23 mouse cellular contexts compared by ENCODE assay signal in genomic region chr17:44445361-44445760, GRCm38 (mm10).
DNase-seq lines count a peak whose midpoint lies in the region; ATAC-seq and TF ChIP-seq lines count a peak whose summit lies in the region.
"Had no signal": no experiment of that assay in that cellular context is flagged by ENCODE, and none has a peak within 500 bp of the region (broad histone marks: within the 10 kb centered on the region; RNA-seq: fewer than 3 reads in every experiment).

No protein-coding gene starts in this region.

- H3K9me3 ChIP-seq in kidney, postnatal 0 days (replicated peaks; ENCODE audit: low read length) = no peaks in the 10 kb centered on the region
- no peaks in the 10 kb centered on the region for H3K9me3 ChIP-seq in lung, embryonic 14.5 days (ENCODE audit: low read depth, low read length)
- H3K9me3 ChIP-seq: embryonic facial prominence, embryonic 15.5 days; hindbrain, embryonic 12.5 days; hindbrain, embryonic 15.5 days had no signal

- no peak overlapping the region for H3K9ac ChIP-seq in kidney, postnatal 0 days (ENCODE audit: low read depth, low read length)
- H3K9ac ChIP-seq in lung, embryonic 14.5 days = no peak overlapping the region
- H3K9ac ChIP-seq: embryonic facial prominence, embryonic 15.5 days; forebrain, postnatal 0 days; hindbrain, embryonic 12.5 days; hindbrain, embryonic 15.5 days had no signal

- no peak for ATAC-seq in kidney, postnatal 0 days (replicated peaks; ENCODE audit: low FRiP score, low read depth)
- no peak for ATAC-seq in lung, embryonic 14.5 days (ENCODE audit: insufficient read depth)
- ATAC-seq: forebrain, embryonic 14.5 days; forebrain, postnatal 0 days; Patski had no signal

- H3K27ac ChIP-seq in kidney, postnatal 0 days = no peak overlapping the region
- no peak overlapping the region for H3K27ac ChIP-seq in lung, embryonic 14.5 days (ENCODE audit: low read depth)
- H3K27ac ChIP-seq: embryonic facial prominence, embryonic 15.5 days; gastrocnemius, adult 2 months; hindbrain, embryonic 12.5 days; hindbrain, embryonic 15.5 days had no signal

- DNase-seq in kidney, postnatal 0 days (ENCODE audit: low spot score) = peak; percentile 61
- DNase-seq in kidney, postnatal 14 days = no peak
- DNase-seq in lung, embryonic 14.5 days = peak; percentile 79
- no peak for DNase-seq in lung, postnatal 36 days
- peak; percentile 15 for DNase-seq in brain, embryonic 14.5 days (ENCODE audit: low read depth)
- DNase-seq in thymus, adult 18-20 months = no peak
- DNase-seq: adrenal gland, postnatal 10 days; adrenal gland, postnatal 36 days; cerebellum, adult 11-12 months; cerebellum, adult 8-10 months; cerebellum, postnatal 10 days; cerebellum, postnatal 36 days; embryo, embryonic 11 days; forebrain, postnatal 0 days; gastrocnemius, adult 2 months; gastrocnemius, postnatal 14 days; heart, adult 11 months had no signal

- no peaks in the 10 kb centered on the region for H3K27me3 ChIP-seq in kidney, postnatal 0 days (ENCODE audit: insufficient read depth, low read length)
- no peaks in the 10 kb centered on the region for H3K27me3 ChIP-seq in lung, embryonic 14.5 days (ENCODE audit: insufficient read depth, low read length)
- H3K27me3 ChIP-seq: hindbrain, embryonic 12.5 days; hindbrain, embryonic 15.5 days; Patski had no signal

- H3K4me2 ChIP-seq in kidney, postnatal 0 days (ENCODE audit: low read length) = no peak overlapping the region
- H3K4me2 ChIP-seq in lung, embryonic 14.5 days = no peak overlapping the region
- H3K4me2 ChIP-seq: embryonic facial prominence, embryonic 15.5 days; heart, embryonic 11.5 days; hindbrain, embryonic 12.5 days; hindbrain, embryonic 15.5 days had no signal

- H3K36me3 ChIP-seq in kidney, postnatal 0 days (ENCODE audit: insufficient read depth, low read length) = no peaks in the 10 kb centered on the region
- H3K36me3 ChIP-seq in lung, embryonic 14.5 days (ENCODE audit: insufficient read depth) = no peaks in the 10 kb centered on the region
- H3K36me3 ChIP-seq: embryonic facial prominence, embryonic 15.5 days; hindbrain, embryonic 12.5 days; hindbrain, embryonic 15.5 days had no signal

- no peak for TF ChIP-seq CTCF in kidney, postnatal 0 days (IDR thresholded peaks at IDR 0.05; ENCODE audit: low read depth)
- no peak for TF ChIP-seq CTCF in lung, embryonic 14.5 days (IDR thresholded peaks at IDR 0.05; ENCODE audit: low read depth)
- TF ChIP-seq CTCF in brain, embryonic 14.5 days (IDR thresholded peaks at IDR 0.05; ENCODE audit: borderline replicate concordance, extremely low read depth, insufficient read depth, insufficient read length) = no peak

- WGBS in kidney, postnatal 0 days = 60% methylated on average over 3 of the region's 3 CpGs
- whole genome bisulfite sequencing in lung, embryonic 14.5 days = 43% methylated on average over 3 of the region's 3 CpGs

- H3K4me3 ChIP-seq in kidney, postnatal 0 days (replicated peaks; ENCODE audit: low read depth, low read length) = no peak overlapping the region
- H3K4me3 ChIP-seq in lung, embryonic 14.5 days (ENCODE audit: low read depth, low read length) = no peak overlapping the region
- H3K4me3 ChIP-seq: embryonic facial prominence, embryonic 15.5 days; gastrocnemius, adult 2 months; hindbrain, embryonic 12.5 days; hindbrain, embryonic 15.5 days had no signal

- no peaks in the 10 kb centered on the region for H3K4me1 ChIP-seq in kidney, postnatal 0 days (replicated peaks; ENCODE audit: insufficient read depth, low read length)
- no peaks in the 10 kb centered on the region; the same call in 1 of the 2 replicates for H3K4me1 ChIP-seq in lung, embryonic 14.5 days (ENCODE audit: insufficient read depth)
- H3K4me1 ChIP-seq: embryonic facial prominence, embryonic 15.5 days; hindbrain, embryonic 15.5 days had no signal

- TF ChIP-seq POLR2A in brain, embryonic 14.5 days (IDR thresholded peaks at IDR 0.05; ENCODE audit: borderline replicate concordance, extremely low read depth, insufficient read depth, insufficient read length, poor library complexity, severe bottlenecking) = no peak

Comparison
In these comparisons a context has a peak if more than half of its experiments do, and no peak if none do; other contexts are left out.
1. DNase-seq: peak in kidney, postnatal 0 days (single experiment), lung, embryonic 14.5 days (single experiment) and brain, embryonic 14.5 days (single experiment); none in kidney, postnatal 14 days (single experiment), lung, postnatal 36 days (single experiment) and thymus, adult 18-20 months (0 of 2).